Mouse (Mus musculus): Measurements from ENCODE around the gene 4930453N24Rik. TPM values are rescaled to one million over a fixed set of nuclear protein-coding genes. Genes with fewer than 3 reads are reported as not detected.

Gene 4930453N24Rik
- 10 to 100 TPM; 12.3 to 21.5 TPM for polyA plus RNA-seq (2017; shearing (Covaris generic))

DNA sequence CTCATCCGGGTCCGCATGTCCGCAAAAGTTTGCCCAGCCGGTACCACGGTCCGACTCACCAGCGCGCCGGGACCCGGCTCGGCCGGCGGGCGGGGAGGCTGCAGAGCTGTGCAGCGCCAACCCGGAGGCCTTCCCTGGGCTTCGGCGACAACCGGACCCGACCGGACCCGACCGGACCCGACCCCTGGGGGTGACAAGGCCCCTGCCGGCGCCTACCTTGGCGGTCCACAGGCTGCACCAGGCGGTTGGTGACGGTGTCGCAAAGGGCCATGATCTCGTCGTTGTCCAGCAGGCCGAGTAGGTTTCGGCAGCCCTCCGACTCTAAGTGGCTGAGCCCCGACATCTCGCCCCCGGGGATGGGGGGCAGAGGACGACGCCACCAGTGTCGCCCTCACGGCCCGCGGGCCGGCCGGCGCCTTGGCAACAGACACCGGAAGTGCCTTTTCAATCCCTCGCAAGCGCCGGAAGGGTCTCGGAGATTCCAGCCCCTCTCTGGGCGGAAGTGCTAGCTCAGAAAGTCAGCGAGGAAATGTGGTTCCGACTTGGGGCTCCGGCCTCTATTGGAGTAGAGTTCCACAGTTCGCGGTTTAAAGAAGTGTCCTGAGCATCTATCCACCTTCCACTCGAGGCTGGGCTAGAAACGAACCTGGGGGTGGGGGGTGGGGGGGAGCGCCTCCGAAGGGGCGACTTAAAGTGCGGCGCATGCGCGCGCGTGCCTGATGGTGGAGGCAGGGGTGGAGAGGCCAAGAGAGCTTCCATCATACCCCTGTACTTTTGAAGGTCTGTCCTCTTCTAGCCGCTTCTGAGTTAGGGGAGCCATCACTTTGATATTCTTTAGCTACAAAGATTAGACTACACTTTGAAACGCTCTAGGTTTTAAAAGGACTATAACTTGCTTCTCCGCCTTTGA, at the start of gene 4930453N24Rik:
Gene 4930453N24Rik (minus strand): TSS at position 641 of the 910 bp plus-strand sequence.
- peak; percentile 76 for ATAC-seq

DNA sequence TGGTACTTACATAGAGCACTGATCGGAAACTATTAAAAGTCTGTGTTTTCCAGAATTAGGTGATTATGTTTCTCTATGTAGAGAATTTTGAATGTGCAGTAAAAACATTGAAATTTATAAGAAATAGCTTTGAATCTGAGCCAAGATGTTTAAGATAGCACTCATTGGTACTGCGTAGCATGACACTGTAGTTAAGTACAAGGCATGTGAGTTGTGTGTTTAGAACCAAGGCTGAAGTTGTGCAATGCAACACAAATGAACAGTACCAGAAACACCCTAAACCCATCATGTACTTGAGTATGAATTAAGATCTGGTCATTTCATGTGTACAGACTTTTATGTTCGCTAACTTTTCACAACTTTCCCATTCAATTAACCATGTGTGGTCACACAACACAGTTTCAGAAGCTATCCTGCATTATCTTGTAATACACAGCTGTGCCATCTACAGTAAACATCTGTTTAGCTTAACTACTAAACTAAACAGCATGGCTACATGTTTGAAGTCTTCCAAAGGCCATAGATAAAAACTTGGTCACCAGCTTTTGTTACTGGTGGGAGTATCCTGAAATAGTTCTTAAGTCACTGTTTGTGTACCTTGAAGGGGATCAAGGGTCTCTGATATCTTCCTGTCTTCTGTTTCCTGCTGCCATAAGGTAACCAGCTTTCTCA, 46.3 kb upstream of the 4930453N24Rik start:
- no peak for ATAC-seq

DNA sequence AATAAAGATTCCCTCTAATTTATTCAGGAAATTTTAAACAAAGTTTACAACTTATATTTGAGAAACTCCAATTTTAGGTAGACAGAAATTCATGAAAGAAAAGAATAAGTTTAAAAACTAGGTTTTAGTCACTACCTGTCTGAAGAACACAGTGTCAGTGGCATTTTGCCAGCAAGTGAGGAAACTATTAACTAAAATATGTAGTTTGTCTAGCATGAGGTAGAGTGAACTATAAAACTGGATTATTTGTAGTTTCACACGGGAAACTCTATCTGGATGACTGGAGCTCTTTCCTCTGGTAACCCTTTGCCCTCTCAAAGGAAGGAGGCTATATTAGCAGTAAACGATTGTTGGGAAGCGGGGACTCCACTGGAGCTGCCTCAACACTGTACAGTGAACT, 32.1 kb upstream of the 4930453N24Rik start:
- no peak for ATAC-seq

DNA sequence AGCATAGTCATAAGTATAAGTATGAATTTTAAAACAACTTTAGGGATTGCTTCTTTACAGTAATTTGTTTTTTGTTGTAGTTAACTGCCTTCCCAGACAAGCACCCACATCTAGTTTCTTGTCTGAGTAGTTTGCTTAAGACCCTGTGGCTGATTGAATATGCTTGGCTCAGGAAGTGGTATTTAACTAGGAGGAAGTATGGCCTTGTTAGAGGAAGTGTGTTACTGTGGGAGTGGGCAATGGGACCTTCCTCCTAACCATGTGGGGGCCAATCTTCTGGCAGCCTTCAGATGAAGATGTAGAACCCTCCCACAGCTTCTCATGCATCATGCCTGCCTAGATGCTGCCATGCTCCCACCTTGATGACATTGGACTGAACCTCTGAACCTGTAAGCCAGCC, 30.7 kb upstream of the 4930453N24Rik start:
- peak; percentile 31 for ATAC-seq

DNA sequence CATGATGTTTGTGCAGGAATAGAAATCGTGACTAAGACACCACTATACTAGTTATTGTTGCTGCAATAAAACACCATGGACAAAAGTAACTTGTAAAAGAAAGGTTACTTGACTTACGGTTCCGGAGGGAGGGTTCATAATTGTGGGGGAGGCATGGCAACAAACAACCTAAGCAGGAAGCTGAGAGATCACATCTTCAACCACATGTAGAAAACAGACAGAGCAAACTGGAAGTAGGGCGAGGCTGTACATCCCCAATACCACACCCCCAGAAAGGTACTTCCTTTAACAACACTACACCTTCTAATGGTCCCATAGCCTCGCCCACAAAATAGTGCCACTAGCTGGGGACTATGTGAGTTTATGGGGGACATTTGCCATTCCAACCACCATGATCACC, 29.4 kb upstream of the 4930453N24Rik start:
- peak; percentile 92 for ATAC-seq

DNA sequence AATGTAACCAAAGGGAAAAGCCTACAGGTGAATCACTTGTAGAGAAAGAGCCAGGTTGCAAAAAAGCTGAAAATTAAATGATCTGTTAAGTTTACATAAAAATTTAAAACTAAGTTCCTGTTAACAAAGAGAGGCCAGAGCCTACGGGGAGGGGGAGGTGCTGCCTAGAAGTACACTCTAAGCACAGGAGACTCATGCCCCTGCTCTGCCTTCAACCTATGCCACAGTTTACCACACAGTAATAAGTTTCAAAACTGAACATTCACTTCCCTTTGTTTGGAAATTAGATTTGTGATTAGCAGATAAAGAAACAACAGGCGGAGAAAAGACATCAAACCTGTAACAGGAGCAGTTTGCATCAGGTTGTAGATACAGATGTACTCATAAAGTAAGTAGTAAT, 23.8 kb upstream of the 4930453N24Rik start:
- no peak for ATAC-seq

DNA sequence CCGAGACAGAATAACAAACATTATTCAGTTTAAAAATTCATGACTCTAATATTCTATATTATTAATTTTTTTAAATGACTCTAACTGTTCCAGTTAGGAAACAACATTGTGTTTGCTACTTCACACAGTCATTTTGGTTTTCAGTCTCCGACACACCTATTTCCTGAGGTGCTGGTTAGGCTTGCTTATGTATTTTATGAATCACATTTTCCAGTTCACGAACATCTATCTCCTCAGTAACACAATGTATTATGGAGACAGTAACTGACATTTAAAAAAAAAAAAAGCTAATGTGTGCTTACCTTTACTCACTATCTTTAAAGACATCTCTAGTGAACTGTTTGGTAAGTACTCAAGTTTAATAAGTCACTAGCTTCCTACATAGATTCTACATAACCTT, 18.7 kb upstream of the 4930453N24Rik start:
- ATAC-seq: peak; percentile 91

DNA sequence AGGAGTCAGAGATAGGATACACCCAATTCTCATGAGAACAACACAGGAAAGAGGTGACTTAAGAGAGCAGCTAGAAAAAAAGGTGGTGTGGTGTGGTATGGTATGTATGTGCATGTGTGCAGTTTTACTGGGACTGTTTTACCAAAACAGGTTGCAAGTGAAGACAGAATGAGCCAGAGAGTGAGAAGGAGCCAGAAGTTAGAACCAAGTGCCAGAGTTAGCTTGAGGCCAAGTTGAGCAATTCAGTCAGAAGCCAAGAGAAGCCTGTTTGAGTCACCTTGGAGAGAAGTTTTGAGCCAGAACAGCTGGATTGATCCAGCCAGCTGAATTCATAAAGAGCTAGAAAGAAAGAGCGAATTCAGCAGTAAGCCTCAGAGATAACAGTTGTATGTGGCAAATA, 4.6 kb upstream of the 4930453N24Rik start:
- no peak for ATAC-seq

DNA sequence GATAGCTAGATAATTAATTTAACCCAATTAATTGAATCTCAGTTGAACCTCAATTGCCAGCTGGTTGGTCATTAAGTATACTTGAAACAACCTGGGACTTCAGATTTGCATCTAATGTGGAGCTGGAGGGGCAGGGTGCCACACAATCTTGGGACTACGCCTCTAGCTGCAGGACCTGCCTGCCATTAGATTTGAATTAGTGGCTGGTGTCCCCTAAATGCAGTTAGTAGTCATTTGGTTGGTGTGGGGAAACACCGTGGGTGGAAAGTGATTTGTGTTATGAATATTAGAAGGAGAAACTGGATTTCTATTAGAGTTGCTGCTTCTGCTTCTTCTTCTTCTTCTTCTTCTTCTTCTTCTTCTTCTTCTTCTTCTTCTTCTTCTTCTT, 464 bp upstream of the 4930453N24Rik start:
- ATAC-seq: peak; percentile 12

DNA sequence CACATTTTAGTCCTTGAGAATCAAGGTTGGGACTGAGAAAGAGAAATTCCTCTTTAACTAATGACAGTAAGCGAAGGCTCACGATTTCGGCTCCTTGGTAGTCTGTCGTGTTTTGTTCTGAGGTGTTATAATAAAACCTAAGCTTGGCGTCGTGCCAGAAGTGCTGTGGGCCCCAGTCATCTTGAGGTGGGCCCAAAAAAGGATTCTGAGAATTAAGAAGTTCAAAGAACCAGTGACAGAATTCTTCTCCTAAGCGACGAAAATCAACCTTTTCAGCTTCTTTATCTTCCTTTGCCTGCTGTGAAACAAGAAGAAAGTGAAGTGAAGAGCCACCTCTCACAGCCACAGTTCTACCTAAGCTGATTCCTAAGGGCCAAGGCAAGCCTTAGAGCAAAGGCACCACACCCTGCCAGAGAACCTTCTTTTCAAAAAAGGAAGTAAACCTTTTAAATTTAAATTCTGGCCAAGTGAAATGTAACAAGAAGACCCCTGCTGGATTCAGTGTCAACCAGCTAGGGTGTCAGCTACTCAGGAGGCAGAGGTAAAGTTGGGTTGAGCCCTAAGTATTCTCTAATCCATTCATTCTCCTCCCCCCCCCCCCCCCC, 4.2 kb downstream of the 4930453N24Rik start:
- ATAC-seq: peak; percentile 7

DNA sequence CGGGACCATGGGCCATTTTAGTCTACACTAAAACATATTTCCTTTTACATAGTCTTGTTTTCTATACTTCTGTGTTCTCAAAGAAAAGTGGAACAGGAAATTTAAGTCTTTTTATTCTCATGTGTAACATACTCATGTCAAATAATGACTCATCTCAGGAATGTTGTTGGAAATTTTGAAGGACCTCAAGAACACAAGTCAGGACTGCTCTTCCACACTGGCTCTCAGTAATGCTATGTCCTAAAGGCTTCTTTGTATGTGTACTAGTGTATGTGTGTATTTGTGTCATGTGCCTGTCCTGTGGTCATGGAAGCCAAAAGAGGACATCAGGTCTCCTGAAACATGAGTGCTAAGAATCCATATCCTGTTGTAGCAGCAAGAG, 11.7 kb downstream of the 4930453N24Rik start:
- peak; percentile 8 for ATAC-seq

DNA sequence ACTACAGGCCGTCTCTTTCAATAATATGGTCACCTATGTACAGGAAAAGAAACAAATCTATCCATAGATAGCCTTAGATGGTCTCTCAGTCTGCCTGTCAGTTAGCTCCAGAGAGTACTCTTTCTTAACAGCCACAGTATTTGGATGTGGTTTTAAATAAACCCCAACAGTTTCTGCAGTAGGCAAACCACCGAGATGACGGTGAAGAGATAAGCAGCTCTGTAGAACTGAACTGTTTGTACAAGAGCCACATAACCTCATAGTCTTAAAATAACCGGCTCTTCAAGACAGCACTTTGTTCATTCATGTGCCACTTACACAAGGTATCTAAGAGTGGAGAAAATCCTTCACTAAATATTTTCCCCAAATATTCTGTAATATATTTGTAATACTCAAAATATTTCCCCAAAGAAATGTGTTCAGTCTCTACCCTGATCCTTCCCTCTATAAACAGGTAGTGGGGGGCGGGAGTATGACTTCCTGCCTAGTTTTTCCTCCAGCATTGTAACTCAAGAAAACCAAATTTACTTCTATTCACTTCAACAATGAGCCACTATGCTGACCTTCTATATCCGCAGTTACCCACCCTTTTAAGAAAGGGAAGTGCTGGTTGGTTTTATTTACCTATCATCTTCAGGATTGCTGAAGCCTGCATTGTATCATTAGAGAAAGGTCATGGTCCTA, 12.3 kb downstream of the 4930453N24Rik start:
- peak; percentile 81 for ATAC-seq

DNA sequence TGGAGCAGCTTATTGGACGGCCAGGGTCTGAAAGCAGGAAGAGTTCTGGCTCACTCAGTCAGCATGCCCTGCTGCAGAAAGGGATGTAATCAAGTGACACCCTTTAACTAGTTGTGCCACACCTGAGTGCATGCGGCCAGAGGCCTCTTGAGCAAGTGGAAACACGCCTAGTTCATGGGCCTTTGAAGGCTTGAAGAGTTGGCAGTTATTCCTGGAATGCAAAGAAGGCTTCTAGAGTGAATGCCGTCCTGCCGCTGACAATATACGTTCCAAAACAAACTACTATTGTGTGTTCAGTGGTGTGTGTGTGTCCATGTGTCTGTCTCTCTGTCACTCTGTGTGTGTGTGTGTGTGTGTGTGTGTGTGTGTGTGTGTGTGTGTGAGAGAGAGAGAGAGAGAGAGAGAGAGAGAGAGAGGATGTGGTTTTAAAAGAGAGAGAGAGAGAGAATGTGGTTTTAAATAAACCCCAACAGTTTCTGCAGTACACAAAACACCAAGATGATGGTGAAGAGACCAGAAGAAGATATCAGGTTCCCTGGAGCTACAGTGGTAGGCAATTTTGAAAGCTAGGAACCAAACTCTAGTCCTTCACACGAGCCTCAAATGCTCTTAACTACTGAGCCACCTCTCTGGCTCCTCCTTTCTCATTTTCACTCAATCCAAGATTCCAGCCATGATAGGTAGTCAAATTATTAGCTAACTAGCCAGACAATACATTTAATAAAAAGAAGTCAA, 13.1 kb downstream of the 4930453N24Rik start:
- peak; percentile 48 for ATAC-seq

DNA sequence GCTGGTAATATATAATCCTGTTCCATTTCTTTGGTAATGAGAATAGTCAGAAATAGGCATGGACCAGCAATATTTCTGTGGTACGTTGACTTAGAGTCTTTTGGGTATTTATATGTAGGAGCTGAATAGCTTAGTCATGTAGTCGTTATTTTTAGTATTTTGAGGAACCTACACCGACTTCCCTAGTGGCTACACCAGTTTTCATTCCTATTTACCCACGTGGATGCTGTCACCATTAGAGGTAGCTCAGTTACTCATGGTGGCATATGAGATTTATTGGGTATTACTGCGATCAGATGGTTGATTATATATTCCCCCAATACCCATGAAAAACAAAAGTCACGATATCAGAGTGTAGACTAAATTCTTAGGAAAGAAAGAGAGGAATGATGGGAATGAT, 14.6 kb downstream of the 4930453N24Rik start:
- ATAC-seq: no peak

DNA sequence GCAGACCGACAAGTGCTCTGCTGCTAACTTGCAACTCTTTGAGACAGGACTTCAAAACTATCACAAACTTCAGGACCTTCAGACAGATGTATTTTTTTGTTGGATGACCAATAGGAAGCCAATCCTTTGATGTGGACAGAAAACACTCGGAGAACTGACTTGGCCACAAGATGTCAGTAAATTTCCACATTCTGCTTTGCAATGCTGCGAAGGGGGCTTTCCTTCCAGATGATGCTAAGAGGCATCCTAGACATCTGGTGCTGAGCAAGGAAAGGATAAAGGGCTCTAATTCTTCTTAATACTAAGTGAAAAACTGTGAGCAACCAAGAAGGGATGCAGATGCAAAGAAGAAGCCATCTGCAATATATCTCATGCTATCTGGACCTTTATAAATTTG, 16.2 kb downstream of the 4930453N24Rik start:
- no peak for ATAC-seq

DNA sequence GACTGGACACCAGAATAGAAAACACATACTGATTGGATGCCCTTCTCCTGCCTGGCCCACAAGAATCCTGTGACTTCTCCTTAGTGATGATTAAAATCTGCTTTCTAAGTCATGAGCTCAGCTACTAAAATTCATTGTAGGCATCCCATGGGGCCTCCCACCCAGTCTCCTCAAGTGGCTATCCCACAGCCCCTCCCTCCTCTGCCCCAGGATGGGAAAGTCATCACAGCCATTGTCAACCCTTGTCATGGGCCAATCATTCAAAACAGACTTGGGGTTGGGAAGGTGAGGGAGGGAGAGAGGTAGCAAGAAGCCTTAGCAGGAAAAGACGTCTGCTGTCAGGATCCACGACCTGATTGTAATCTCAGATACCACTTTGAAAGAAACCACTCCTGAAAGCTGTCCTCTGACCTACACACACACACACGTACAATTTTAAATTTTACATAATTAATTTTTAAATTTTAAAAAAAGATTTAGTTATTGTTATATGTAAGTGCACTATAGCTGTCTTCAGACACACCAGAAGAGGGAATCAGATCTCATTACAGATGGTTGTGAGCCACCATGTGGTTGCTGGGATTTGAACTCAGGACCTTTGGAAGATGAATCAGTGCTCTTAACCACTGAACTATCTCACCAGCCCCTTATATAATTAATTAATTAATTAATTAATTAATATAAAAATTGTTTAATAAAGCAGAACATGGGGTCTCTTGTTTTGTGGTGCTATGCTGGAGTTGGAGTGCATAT, 16.8 kb downstream of the 4930453N24Rik start:
- ATAC-seq: no peak

DNA sequence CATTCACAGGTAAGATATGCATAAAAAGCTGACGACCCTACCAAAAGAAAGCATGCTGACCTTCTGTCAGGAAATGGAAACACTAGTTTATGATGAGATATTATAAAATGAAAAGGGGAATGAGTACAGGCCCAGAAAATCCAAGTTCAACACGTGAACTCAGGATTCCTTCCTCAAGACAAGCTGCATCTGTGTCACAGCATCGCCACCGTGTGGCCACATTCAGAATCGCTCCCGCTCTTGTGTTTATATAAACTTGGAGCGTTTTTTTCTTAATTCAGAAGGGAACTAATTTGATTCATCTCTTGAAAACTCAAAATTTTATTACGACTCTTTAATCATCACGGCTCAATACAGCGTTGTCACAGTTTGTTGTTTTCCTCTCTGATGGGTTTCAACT, 22.7 kb downstream of the 4930453N24Rik start:
- ATAC-seq: peak; percentile 80

DNA sequence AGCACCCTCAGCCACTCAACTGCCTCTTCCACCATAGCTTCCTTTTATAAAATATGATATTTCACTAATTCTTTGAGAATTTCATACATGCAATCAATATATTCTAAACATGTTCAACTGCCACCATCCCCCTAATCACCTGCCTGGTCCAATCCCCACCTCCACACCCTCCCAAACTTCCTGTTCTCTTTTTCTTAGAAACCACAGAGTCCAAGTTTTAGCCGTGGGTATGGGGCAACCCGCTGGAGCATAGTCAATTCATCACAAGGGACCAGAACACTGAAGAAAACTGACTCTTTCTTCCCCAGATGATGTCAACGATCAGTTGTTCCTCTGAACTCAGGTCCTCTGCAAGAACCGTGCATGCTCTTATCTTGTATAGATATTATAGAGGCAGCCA, 25.9 kb downstream of the 4930453N24Rik start:
- no peak for ATAC-seq

DNA sequence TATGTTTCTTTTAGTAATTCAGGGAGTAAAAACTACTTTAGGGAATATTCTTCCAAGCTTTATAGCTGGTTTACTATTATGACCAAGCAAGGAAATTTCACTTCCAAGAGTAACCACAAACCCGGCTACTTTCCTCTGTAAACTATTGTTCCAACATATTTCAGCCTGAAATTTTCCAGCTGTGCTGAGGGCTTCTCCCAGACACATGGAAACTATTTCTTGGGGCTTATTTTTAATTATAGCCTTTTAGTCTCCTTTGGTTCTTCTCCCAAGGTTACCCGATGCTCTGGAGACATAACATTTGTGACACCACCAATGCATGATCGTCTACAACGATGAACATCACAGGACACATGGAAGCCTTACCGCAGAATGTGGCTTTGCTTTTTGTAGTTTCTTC, 33.7 kb downstream of the 4930453N24Rik start:
- ATAC-seq: no peak

DNA sequence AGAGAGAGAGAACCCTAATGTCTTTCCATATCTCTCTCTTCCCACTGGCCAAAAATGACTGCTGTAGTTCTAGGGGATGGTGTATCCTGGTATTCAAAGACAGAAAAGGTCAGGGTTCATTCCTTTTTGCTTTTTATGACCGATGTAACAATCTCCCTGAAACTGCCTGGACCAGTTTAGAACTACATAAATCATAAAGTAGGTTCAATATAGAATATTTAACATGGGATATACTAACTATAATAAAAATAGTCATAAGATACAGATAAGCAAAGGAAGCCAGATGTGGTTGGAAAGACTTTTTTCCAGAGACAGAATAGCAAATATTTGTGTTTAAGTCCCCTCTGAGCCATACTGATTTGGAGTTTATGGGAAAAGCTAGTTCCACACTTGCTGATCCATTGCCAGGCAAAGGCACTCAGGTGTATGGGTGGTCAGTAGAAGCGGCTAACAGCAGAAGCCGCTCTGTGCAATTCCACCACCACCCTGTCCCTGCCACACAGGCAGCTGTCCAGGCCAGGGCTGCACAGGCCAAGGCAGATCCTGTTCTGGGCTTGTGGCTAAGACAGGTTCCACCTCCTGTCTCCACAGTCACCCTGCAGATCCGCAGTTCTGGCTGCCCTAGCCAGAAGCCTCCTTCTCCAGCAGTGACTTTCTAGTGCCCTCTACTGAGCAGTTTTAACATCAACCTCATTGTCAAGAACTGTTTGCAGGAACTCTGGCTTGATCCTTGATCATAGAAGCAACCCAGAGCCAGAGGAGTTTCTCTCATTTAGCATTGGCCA, 47.5 kb downstream of the 4930453N24Rik start:
- ATAC-seq: peak; percentile 54

DNA sequence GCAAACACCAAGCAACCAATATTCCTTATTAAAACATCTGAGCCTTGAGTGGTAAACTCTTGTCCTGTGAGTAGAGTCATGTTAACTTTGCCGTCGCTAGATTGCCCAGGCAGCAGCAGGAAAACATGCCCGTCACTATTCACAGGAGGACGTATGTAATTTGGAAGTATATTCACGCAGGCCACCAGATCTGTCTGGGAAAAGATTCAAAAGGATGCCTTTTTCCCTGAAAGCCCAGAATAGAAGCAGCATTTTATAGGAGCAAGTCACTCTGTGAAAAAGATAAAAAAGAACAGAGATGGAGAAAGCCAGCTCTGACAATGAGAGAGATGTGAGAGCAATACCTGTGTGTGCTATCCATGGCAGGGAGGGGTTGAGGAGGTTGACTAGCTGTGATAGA, 49.4 kb downstream of the 4930453N24Rik start:
- ATAC-seq: no peak
